Mouse (Mus musculus): ENCODE data around the gene Gm21970. TPM values are rescaled to one million over a fixed set of nuclear protein-coding genes. Genes with fewer than 3 reads are reported as not detected.
A peak's percentile ranks its signal among the peaks of the same experiment; 100 is the strongest.

Gm21970 gene
- polyA plus RNA-seq, 1 experiment from 2014 or later = not detected

- Histone ChIP-seq H3K4me2 (replicated peaks) (no peak overlapping the region), H3K4me1 (peaks cover 5% of the 10 kb centered on the region; the same call in 1 of the 2 replicates), H3K36me3 (no peaks in the 10 kb centered on the region), H3K9me3 (no peaks in the 10 kb centered on the region), H3K4me3 (no peak overlapping the region), H3K9ac (no peak overlapping the region), H3K27me3 (no peaks in the 10 kb centered on the region), H3K27ac (no peak overlapping the region)
- no peak for ATAC-seq (ENCODE audit: insufficient number of reproducible peaks, insufficient read depth, low FRiP score, low TSS enrichment)
- 88% methylated on average over 5 of the region's 5 CpGs for WGBS
Observed at GRCm38 (mm10) chr16:91445566-91445965, 54.0 kb downstream of the Gm21970 start.

DNA sequence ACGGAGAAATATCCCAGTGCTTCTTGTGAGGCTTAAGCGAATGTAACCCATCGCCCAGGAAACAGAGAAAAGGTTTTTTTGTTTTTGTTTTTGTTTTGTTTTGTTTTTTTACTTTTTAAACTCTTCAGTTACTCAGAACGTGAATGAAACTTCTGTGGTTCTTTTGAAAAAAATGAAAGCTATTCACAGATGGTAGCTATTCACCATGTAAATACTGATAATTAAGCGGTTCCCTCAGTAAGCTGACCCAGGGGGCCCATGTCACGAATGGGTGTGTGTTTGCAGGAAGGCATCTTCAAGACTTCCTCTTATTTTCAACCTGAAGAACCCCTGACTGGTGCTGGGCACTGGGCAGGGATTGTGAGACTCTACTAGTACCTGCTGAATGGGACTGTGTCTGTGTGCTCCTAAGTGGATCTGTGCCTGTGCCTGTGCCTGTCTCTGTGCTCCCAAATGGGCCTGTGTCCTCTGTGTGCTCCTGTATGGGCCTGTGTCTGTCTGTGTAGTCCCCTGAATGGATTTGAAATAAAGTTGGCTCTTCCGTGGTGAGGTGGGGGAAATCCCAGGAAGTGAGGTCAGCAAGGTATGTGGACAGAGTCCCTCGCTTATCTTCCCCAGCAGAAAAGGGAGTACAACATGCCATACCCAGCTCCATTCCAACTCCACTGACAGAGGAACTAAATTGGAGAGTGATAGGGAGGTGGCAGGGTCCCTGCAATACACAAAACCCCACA is 55.4 kb downstream of the Gm21970 start:
- Histone ChIP-seq H3K9me3 (no peaks in the 10 kb centered on the region), H3K27ac (no peak overlapping the region), H3K4me2 (replicated peaks) (no peak overlapping the region), H3K9ac (no peak overlapping the region), H3K27me3 (no peaks in the 10 kb centered on the region), H3K4me3 (no peak overlapping the region), H3K36me3 (no peaks in the 10 kb centered on the region), H3K4me1 (peaks cover 5% of the 10 kb centered on the region; the same call in 1 of the 2 replicates)
- 48% methylated on average over 8 of the region's 8 CpGs for WGBS
- ATAC-seq (ENCODE audit: insufficient number of reproducible peaks, insufficient read depth, low FRiP score, low TSS enrichment) = no peak

DNA sequence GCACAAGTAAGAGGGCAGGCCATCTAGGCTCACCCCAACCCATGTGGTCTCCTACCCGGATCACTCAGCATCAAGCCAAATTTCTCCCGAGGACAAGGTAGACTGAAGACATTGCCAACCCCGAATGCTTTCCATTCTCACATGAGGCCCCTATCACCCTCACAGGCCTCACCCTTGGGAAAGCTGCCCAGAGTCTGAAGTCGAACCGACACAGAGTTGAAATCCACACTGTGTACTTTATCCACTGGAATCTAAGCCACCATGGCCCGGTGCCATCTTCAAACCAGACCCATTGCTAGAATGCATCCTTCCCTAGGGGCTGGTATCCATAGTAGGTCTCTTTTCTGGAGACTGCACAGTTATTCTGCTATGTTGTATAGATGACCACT is 56.0 kb downstream of the Gm21970 start:
- no peak overlapping the region for H3K4me2 ChIP-seq (replicated peaks)
- H3K9ac ChIP-seq = no peak overlapping the region
- WGBS = 83% methylated on average over 6 of the region's 6 CpGs
- H3K9me3 ChIP-seq = no peaks in the 10 kb centered on the region
- peaks cover 5% of the 10 kb centered on the region; the same call in 1 of the 2 replicates for H3K4me1 ChIP-seq
- ATAC-seq (ENCODE audit: insufficient number of reproducible peaks, insufficient read depth, low FRiP score, low TSS enrichment) = peak; percentile 15; the same call in 1 of the 2 replicates
- H3K27me3 ChIP-seq = no peaks in the 10 kb centered on the region
- H3K4me3 ChIP-seq = no peak overlapping the region
- H3K36me3 ChIP-seq = no peaks in the 10 kb centered on the region
- no peak overlapping the region for H3K27ac ChIP-seq

DNA sequence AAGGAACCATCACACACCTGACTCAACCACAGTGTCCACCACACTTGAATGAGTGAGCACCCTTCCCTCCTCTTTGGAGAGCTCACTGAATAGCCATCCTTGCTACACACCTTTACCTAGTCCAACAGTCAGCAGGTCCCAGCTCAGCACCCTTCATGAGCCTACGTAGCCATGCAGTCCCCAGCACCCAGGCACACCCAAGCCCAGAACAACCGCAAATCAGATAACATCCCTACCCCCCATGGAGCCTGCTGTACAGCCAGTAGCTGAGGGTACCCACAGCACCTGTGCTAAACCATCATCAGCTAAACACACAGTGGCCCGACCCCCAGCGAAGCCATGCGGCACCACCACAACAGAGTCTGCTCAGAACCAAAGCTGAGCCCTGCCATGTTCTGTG is 56.6 kb downstream of the Gm21970 start:
- 96% methylated on average over 5 of the region's 5 CpGs for WGBS
- Histone ChIP-seq H3K9me3 (no peaks in the 10 kb centered on the region), H3K4me3 (no peak overlapping the region), H3K27me3 (no peaks in the 10 kb centered on the region), H3K4me1 (peaks cover 5% of the 10 kb centered on the region; the same call in 1 of the 2 replicates), H3K36me3 (no peaks in the 10 kb centered on the region), H3K9ac (no peak overlapping the region), H3K27ac (no peak overlapping the region), H3K4me2 (replicated peaks) (no peak overlapping the region)
- ATAC-seq (ENCODE audit: insufficient number of reproducible peaks, insufficient read depth, low FRiP score, low TSS enrichment) = 0 out of 2 replicates have a peak, but pooled peaks have one; percentile 41

- Histone ChIP-seq H3K4me2 (replicated peaks) (no peak overlapping the region), H3K36me3 (no peaks in the 10 kb centered on the region), H3K9ac (no peak overlapping the region), H3K4me3 (no peak overlapping the region), H3K27me3 (no peaks in the 10 kb centered on the region), H3K9me3 (no peaks in the 10 kb centered on the region), H3K4me1 (peaks cover 5% of the 10 kb centered on the region; the same call in 1 of the 2 replicates), H3K27ac (no peak overlapping the region)
- 77% methylated on average over 7 of the region's 7 CpGs for WGBS
- ATAC-seq (ENCODE audit: insufficient number of reproducible peaks, insufficient read depth, low FRiP score, low TSS enrichment) = no peak
Observed at GRCm38 (mm10) chr16:91448895-91449294, 57.4 kb downstream of the Gm21970 start.

GRCm38 (mm10) chr16:91450137-91451064 is 58.9 kb downstream of the Gm21970 start:
- no peaks in the 10 kb centered on the region for H3K36me3 ChIP-seq
- H3K9ac ChIP-seq = no peak overlapping the region
- peaks cover 5% of the 10 kb centered on the region; the same call in 1 of the 2 replicates for H3K4me1 ChIP-seq
- H3K27me3 ChIP-seq = no peaks in the 10 kb centered on the region
- no peak overlapping the region for H3K4me2 ChIP-seq (replicated peaks)
- H3K9me3 ChIP-seq = no peaks in the 10 kb centered on the region
- 84% methylated on average over 12 of the region's 12 CpGs for WGBS
- no peak overlapping the region for H3K27ac ChIP-seq
- ATAC-seq (ENCODE audit: insufficient number of reproducible peaks, insufficient read depth, low FRiP score, low TSS enrichment) = no peak
- H3K4me3 ChIP-seq = no peak overlapping the region

GRCm38 (mm10) chr16:91451949-91452348 is 60.4 kb downstream of the Gm21970 start:
- no peak overlapping the region for H3K4me3 ChIP-seq
- no peaks in the 10 kb centered on the region for H3K9me3 ChIP-seq
- H3K27me3 ChIP-seq = no peaks in the 10 kb centered on the region
- WGBS = 82% methylated on average over 2 of the region's 2 CpGs
- no peak for ATAC-seq (ENCODE audit: insufficient number of reproducible peaks, insufficient read depth, low FRiP score, low TSS enrichment)
- no peak overlapping the region for H3K4me2 ChIP-seq (replicated peaks)
- H3K9ac ChIP-seq = no peak overlapping the region
- no peaks in the 10 kb centered on the region for H3K36me3 ChIP-seq
- no peak overlapping the region for H3K27ac ChIP-seq
- H3K4me1 ChIP-seq = peaks cover 4% of the 10 kb centered on the region; the same call in 1 of the 2 replicates

GRCm38 (mm10) chr16:91452363-91452896 is 60.9 kb downstream of the Gm21970 start:
- H3K4me2 ChIP-seq (replicated peaks) = no peak overlapping the region
- ATAC-seq (ENCODE audit: insufficient number of reproducible peaks, insufficient read depth, low FRiP score, low TSS enrichment) = no peak
- 56% methylated on average over 6 of the region's 6 CpGs for WGBS

DNA sequence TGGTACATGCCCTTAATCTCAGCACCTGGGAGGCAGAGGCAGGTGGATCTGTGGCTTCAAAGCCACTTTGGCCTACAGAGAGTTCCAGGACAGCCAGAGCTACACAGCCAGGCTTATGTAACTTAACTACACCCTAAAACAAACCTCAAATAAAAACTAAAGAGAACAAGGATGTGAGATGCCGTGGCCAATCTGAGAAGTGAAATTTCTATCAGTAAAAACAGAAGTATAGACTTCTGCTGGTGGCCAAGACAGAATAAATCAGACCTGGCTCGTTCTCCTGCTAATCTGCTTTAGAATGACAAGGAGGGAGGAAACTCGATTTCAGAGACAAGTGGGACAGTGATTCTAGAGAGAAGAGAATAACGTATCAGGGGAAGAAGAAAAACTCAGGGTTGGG is 64.3 kb downstream of the Gm21970 start:
- no peaks in the 10 kb centered on the region for H3K36me3 ChIP-seq
- no peak for ATAC-seq (ENCODE audit: insufficient number of reproducible peaks, insufficient read depth, low FRiP score, low TSS enrichment)
- H3K4me2 ChIP-seq (replicated peaks) = no peak overlapping the region
- no peak overlapping the region for H3K27ac ChIP-seq
- no peaks in the 10 kb centered on the region for H3K4me1 ChIP-seq
- no peaks in the 10 kb centered on the region for H3K9me3 ChIP-seq
- H3K27me3 ChIP-seq = no peaks in the 10 kb centered on the region
- H3K9ac ChIP-seq = no peak overlapping the region
- WGBS = 78% methylated on average over 3 of the region's 4 CpGs
- H3K4me3 ChIP-seq = no peak overlapping the region

More at GRCm38 (mm10) chr16:91452363-91452896, 60.9 kb downstream of the Gm21970 start:
- Histone ChIP-seq H3K9ac (no peak overlapping the region), H3K36me3 (no peaks in the 10 kb centered on the region), H3K4me3 (no peak overlapping the region), H3K4me1 (no peaks in the 10 kb centered on the region), H3K27me3 (no peaks in the 10 kb centered on the region), H3K9me3 (no peaks in the 10 kb centered on the region), H3K27ac (peak overlapping the region; percentile 32; the same call in 1 of the 2 replicates)

DNA sequence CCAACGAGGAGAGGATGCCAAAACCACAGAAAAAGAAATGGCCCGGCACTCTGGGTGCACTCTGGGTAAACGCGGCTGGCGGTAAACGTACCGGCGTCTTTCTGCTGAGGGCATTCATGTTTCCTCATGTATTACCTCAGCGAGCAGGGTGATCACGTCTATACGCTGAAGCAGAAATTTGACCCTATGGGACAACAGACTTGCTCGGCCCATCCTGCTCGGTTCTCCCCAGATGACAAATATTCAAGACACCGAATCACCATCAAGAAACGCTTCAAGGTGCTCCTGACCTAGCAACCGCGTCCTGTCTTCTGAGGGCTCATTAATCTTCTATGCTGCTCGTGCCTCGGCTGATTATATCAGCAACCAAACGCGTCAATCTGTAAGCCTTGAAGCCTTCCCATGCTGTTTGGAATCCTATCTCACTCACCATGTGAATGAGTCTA is 66.8 kb downstream of the Gm21970 start:
- Histone ChIP-seq H3K27me3 (no peaks in the 10 kb centered on the region), H3K36me3 (no peaks in the 10 kb centered on the region), H3K9me3 (no peaks in the 10 kb centered on the region), H3K4me1 (no peaks in the 10 kb centered on the region), H3K27ac (no peak overlapping the region), H3K4me2 (replicated peaks) (no peak overlapping the region), H3K4me3 (no peak overlapping the region), H3K9ac (no peak overlapping the region)
- WGBS = 81% methylated on average over 21 of the region's 21 CpGs
- no peak for ATAC-seq (ENCODE audit: insufficient number of reproducible peaks, insufficient read depth, low FRiP score, low TSS enrichment)

GRCm38 (mm10) chr16:91458976-91459375 is 67.5 kb downstream of the Gm21970 start:
- 63% methylated on average over 5 of the region's 5 CpGs for WGBS
- Histone ChIP-seq H3K4me1 (no peaks in the 10 kb centered on the region), H3K36me3 (no peaks in the 10 kb centered on the region), H3K4me2 (replicated peaks) (no peak overlapping the region), H3K27ac (no peak overlapping the region), H3K4me3 (no peak overlapping the region), H3K9me3 (no peaks in the 10 kb centered on the region), H3K9ac (no peak overlapping the region), H3K27me3 (no peaks in the 10 kb centered on the region)
- ATAC-seq (ENCODE audit: insufficient number of reproducible peaks, insufficient read depth, low FRiP score, low TSS enrichment) = no peak
